Mouse (Mus musculus) myocyte (in vitro differentiated cells): ENCODE results near the gene Gas2l3. TPM values are rescaled to one million over a fixed set of nuclear protein-coding genes. Genes with fewer than 3 reads are reported as not detected.

ENCODE experiments used
- H3K27me3 ChIP-seq: one replicate; pipeline ENCODE4 v1.6.1; 2011; ENCODE audit not compliant: control insufficient read depth, insufficient read depth, insufficient read length
- H3K36me3 ChIP-seq: one replicate; pipeline ENCODE4 v1.6.1; 2011; ENCODE audit not compliant: control insufficient read depth, insufficient read depth
- H3K4me2 ChIP-seq: one replicate; pipeline ENCODE4 v1.6.1; 2011; ENCODE audit warnings: low read depth, control low read depth
- H3K4me3 ChIP-seq: one replicate; pipeline ENCODE4 v1.5.1; 2011; ENCODE audit warnings: mild to moderate bottlenecking, control low read depth, moderate library complexity
- H3K79me2 ChIP-seq: one replicate; pipeline ENCODE4 v1.6.1; 2011; ENCODE audit not compliant: control insufficient read depth, insufficient read depth
- H3ac ChIP-seq: one replicate; pipeline ENCODE4 v1.6.1; 2011; ENCODE audit not compliant: control insufficient read depth, insufficient read length
- CEBPB ChIP-seq: IDR thresholded peaks from 2 replicates; pipeline ENCODE4 v1.6.1; 2011; ENCODE audit warnings: mild to moderate bottlenecking, moderate library complexity; ENCODE audit not compliant: poor library complexity, insufficient read depth, severe bottlenecking
- E2F4 ChIP-seq: IDR thresholded peaks from one replicate; pipeline ENCODE4 v1.6.1; 2011; ENCODE audit warnings: mild to moderate bottlenecking, control low read depth, moderate library complexity; ENCODE audit not compliant: insufficient read depth
- MAX ChIP-seq: IDR thresholded peaks from one replicate; pipeline ENCODE4 v1.6.1; 2011; ENCODE audit warnings: low read depth, mild to moderate bottlenecking, control low read depth
- MYOD1 ChIP-seq, 3 experiments: IDR thresholded peaks; one replicate each; pipeline ENCODE4 v1.6.1; 2011; ENCODE audit warnings: control low read depth in 2 of 3, low read depth in 2 of 3, mild to moderate bottlenecking in 2 of 3, moderate library complexity in 1 of 3; ENCODE audit not compliant: insufficient read length in 2 of 3, control insufficient read depth in 1 of 3
- MYOG ChIP-seq, 3 experiments: IDR thresholded peaks; one replicate each; pipeline ENCODE4 v1.6.1; 2011; ENCODE audit warnings: control low read depth in 2 of 3, low read depth in 2 of 3, mild to moderate bottlenecking in 2 of 3; ENCODE audit not compliant: insufficient read length in 2 of 3, control insufficient read depth in 1 of 3, insufficient read depth in 1 of 3
- POLR2A ChIP-seq: IDR thresholded peaks from one replicate; pipeline ENCODE4 v1.6.1; 2011; ENCODE audit warnings: low read depth, mild to moderate bottlenecking, control low read depth, moderate library complexity; ENCODE audit not compliant: insufficient read length
- POLR2AphosphoS2 ChIP-seq: IDR thresholded peaks from one replicate; pipeline ENCODE4 v1.6.1; 2011; ENCODE audit warnings: low read depth, control low read depth; ENCODE audit not compliant: insufficient read length
- REST ChIP-seq: IDR thresholded peaks from one replicate; pipeline ENCODE4 v1.6.1; 2011; ENCODE audit warnings: mild to moderate bottlenecking, control low read depth, moderate library complexity; ENCODE audit not compliant: insufficient read depth, insufficient read length
- SRF ChIP-seq: IDR thresholded peaks from one replicate; pipeline ENCODE4 v1.6.1; 2011; ENCODE audit warnings: low read depth; ENCODE audit not compliant: control insufficient read depth, insufficient read length
- TCF12 ChIP-seq: IDR thresholded peaks from one replicate; pipeline ENCODE4 v1.6.1; 2011; ENCODE audit warnings: mild to moderate bottlenecking, control low read depth; ENCODE audit not compliant: poor library complexity, insufficient read depth, severe bottlenecking
- TCF3 ChIP-seq: IDR thresholded peaks from one replicate; pipeline ENCODE4 v1.6.1; 2011; ENCODE audit warnings: low read depth, control low read depth; ENCODE audit not compliant: insufficient read length
- USF1 ChIP-seq: IDR thresholded peaks from one replicate; pipeline ENCODE4 v1.6.1; 2011; ENCODE audit warnings: low read depth, mild to moderate bottlenecking, control low read depth, moderate library complexity
- polyA plus RNA-seq: library from polyadenylated mRNA; unstranded; fragments of >200 nt; fragmentation: generic; extraction: Trizol; gene quantifications from one replicate; pipeline ENCODE4 v1.2.1, GENCODE M21; 2012; ENCODE audit warnings: missing spikeins

Gene Gas2l3
- polyA plus RNA-seq, 1 experiment, result 2.6 TPM

DNA sequence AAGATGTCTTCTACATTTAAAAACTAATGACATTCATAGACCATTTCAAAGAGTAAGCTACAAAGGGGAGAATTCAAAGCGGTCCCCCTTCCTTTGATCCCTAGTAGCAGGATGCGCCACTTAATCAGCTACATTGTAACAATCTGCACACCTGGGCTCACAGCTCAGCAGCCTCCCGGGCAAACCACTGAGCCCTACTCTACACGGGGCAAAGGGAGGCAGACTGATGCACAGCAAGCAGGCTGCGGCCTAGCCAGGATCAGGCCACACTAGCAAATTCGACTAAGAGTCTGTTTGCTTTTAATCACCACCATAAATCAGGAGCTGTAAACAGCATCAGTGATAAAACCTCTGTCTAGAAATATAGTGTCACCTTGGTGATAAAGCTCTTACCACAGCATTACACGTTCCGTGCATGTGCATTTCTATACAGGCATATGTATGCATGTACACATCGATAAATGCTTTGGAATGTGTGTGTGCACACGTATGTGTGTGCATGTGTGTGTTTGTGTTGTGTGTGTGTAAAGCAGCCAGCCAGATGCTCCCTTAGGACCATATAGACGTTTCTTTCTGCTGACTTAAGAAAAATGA, 18.9 kb downstream of the Gas2l3 start:
- H3K36me3 ChIP-seq, result peaks cover 29% of the 10 kb centered on the region
- no peak overlapping the region for H3ac ChIP-seq
- no peaks in the 10 kb centered on the region for H3K79me2 ChIP-seq
- TF ChIP-seq MAX (no peak), E2F4 (no peak), MYOD1 (IDR thresholded peaks at IDR 0.05; ENCODE audit: control insufficient read depth in 1 of 3, insufficient read length in 2 of 3, low read depth in 2 of 3) (no peak), POLR2A (no peak), SRF (no peak), TCF3 (no peak), POLR2AphosphoS2 (no peak), CEBPB (no peak), REST (no peak), TCF12 (no peak), USF1 (no peak)
- no peak overlapping the region for H3K4me2 ChIP-seq
- H3K27me3 ChIP-seq, result no peaks in the 10 kb centered on the region
- no peak overlapping the region for H3K4me3 ChIP-seq

DNA sequence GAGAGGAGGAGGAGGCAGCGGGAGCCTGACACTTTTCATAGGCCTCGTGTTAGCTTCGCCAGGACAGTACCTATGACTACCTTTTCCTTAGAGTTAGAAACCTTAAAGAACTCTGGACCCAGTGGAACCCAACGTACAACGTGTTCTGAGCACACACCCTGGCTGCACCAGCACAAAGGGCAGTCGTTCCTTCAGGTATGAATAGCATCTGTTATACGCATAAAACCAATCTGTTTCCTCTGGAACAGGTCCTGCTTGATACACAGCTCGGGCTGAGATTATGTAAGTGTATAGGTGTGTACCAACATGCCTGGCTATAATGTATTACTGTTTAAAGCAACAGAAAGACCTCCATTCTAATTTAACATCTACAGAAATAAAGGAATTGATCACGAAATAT, 19.6 kb downstream of the Gas2l3 start:
- Histone ChIP-seq H3K27me3 (no peaks in the 10 kb centered on the region), H3K4me3 (no peak overlapping the region), H3K4me2 (no peak overlapping the region), H3K36me3 (peaks cover 22% of the 10 kb centered on the region), H3ac (no peak overlapping the region), H3K79me2 (no peaks in the 10 kb centered on the region)
- no peak for TF ChIP-seq E2F4
- TF ChIP-seq MYOG (IDR thresholded peaks at IDR 0.05; ENCODE audit: control insufficient read depth in 1 of 3, insufficient read depth in 1 of 3, insufficient read length in 2 of 3, low read depth in 2 of 3), result no peak
- no peak for TF ChIP-seq MYOD1 (IDR thresholded peaks at IDR 0.05; ENCODE audit: control insufficient read depth in 1 of 3, insufficient read length in 2 of 3, low read depth in 2 of 3)
- TF ChIP-seq TCF12, result no peak
- no peak for TF ChIP-seq POLR2A
- TF ChIP-seq POLR2AphosphoS2, result no peak
- TF ChIP-seq TCF3, result no peak
- no peak for TF ChIP-seq REST
- no peak for TF ChIP-seq CEBPB
- TF ChIP-seq SRF, result no peak
- no peak for TF ChIP-seq USF1
- no peak for TF ChIP-seq MAX

DNA sequence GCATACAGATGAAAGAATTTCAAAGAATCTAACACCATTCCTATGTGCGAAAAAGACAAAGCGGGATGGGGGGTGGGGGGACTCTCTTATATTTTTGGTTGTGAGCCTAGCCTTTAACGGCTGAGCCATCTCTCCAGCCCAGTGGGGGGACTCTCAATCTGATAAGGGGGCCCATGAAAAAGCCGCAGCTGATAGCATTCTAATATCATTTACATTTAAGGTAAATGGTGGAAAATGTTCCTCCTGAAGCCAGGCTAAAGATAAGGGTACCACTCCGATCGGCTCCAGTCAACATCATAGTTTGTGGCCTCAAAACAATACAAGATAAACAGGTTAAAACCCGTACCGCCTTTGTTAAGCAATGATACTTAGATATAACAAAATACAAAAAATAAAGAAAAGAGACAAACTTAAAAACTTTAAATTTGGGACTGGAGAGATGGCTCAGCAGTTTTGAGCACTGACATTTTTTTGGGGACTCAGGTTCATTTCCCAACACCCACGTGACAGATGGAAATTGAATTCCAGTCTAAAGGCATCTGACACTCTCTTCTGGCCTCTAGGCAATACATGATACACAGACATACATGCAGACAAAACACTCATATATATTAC, 20.5 kb downstream of the Gas2l3 start:
- peaks cover 18% of the 10 kb centered on the region for H3K36me3 ChIP-seq

DNA sequence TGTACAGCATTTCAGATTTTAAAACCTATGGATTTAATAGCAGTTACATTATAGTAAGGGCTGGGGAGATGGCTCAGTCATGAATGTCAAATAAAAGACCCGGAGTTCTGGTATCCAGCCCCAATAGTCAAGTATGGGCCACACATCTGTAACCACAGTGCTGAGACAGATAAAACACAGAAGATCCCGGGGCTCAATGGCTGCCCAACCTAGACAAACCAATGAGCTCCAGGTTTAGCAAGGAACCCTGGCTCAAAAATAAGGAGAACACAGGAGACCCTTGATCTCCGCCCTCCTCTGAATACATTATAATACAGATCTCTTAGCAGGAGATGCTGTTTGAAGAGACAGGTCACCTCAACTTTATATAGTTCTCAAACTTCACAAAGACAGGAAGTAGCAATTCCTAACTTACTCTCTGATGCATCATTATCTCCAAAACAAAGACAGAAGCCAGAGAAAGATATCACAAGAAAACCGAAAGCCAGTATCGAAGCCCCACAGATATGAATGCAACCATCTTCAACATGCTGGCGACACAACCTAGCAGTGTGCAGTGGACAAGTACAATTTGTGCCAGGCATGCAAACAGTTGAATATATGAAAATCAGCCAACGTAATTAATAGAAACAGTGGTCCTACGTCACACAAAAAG, 21.1 kb downstream of the Gas2l3 start:
- Histone ChIP-seq H3K79me2 (no peaks in the 10 kb centered on the region), H3K27me3 (no peaks in the 10 kb centered on the region), H3K4me2 (no peak overlapping the region), H3K36me3 (peaks cover 18% of the 10 kb centered on the region), H3K4me3 (no peak overlapping the region), H3ac (no peak overlapping the region)
- TF ChIP-seq SRF (no peak), TCF3 (no peak), POLR2AphosphoS2 (no peak), CEBPB (no peak), POLR2A (no peak), USF1 (no peak), MYOG (IDR thresholded peaks at IDR 0.05; ENCODE audit: control insufficient read depth in 1 of 3, insufficient read depth in 1 of 3, insufficient read length in 2 of 3, low read depth in 2 of 3) (no peak), REST (no peak), TCF12 (no peak), E2F4 (no peak), MAX (no peak)

More for the DNA sequence above, 20.5 kb downstream of the Gas2l3 start:
- Histone ChIP-seq H3K4me2 (no peak overlapping the region), H3ac (no peak overlapping the region), H3K27me3 (no peaks in the 10 kb centered on the region), H3K4me3 (no peak overlapping the region), H3K79me2 (no peaks in the 10 kb centered on the region)
- no peak for TF ChIP-seq MAX
- no peak for TF ChIP-seq REST
- no peak for TF ChIP-seq MYOG (IDR thresholded peaks at IDR 0.05; ENCODE audit: control insufficient read depth in 1 of 3, insufficient read depth in 1 of 3, insufficient read length in 2 of 3, low read depth in 2 of 3)
- no peak for TF ChIP-seq E2F4
- no peak for TF ChIP-seq CEBPB
- TF ChIP-seq TCF3, result no peak
- no peak for TF ChIP-seq TCF12
- no peak for TF ChIP-seq MYOD1 (IDR thresholded peaks at IDR 0.05; ENCODE audit: control insufficient read depth in 1 of 3, insufficient read length in 2 of 3, low read depth in 2 of 3)
- no peak for TF ChIP-seq POLR2AphosphoS2
- no peak for TF ChIP-seq USF1
